Mouse (Mus musculus): ENCODE measurements at regions not wholly inside any gene's neighbourhood (a gene's known extent, or its start where the extent isn't known, plus 50 kb on each side); places are given as distances from the start of the nearest gene placed in this dataset.

- Histone ChIP-seq H3K4me2 (no peak overlapping the region), H3K9me3 (replicated peaks) (no peaks in the 10 kb centered on the region), H3K27me3 (no peaks in the 10 kb centered on the region), H3K27ac (replicated peaks) (no peak overlapping the region), H3K4me3 (replicated peaks) (no peak overlapping the region), H3K9ac (no peak overlapping the region), H3K4me1 (replicated peaks) (no peaks in the 10 kb centered on the region), H3K36me3 (replicated peaks) (no peaks in the 10 kb centered on the region)
- ATAC-seq (ENCODE audit: insufficient read depth): no peak
- WGBS (ENCODE audit: insufficient replicate concordance): 41% methylated on average over 11 of the region's 11 CpGs
Observed at GRCm38 (mm10) chr7:70641217-70641616, 274.7 kb upstream of the Nr2f2 start.

- Histone ChIP-seq H3K4me2 (no peak overlapping the region), H3K27me3 (no peaks in the 10 kb centered on the region), H3K4me3 (replicated peaks) (no peak overlapping the region), H3K9ac (no peak overlapping the region), H3K36me3 (replicated peaks) (no peaks in the 10 kb centered on the region), H3K4me1 (replicated peaks) (no peaks in the 10 kb centered on the region), H3K27ac (replicated peaks) (no peak overlapping the region), H3K9me3 (replicated peaks) (no peaks in the 10 kb centered on the region)
- no peak for ATAC-seq (ENCODE audit: insufficient read depth)
- 73% methylated on average over 11 of the region's 11 CpGs for WGBS (ENCODE audit: insufficient replicate concordance)
Observed at GRCm38 (mm10) chr7:70640574-70640973, 274.0 kb upstream of the Nr2f2 start.

GRCm38 (mm10) chr7:70638161-70638560, 271.6 kb upstream of the Nr2f2 start:
- no peak for ATAC-seq (ENCODE audit: insufficient read depth)
- no peak overlapping the region for H3K4me2 ChIP-seq
- no peaks in the 10 kb centered on the region for H3K9me3 ChIP-seq (replicated peaks)
- no peaks in the 10 kb centered on the region for H3K27me3 ChIP-seq
- H3K9ac ChIP-seq: no peak overlapping the region
- no peak overlapping the region for H3K4me3 ChIP-seq (replicated peaks)
- no peaks in the 10 kb centered on the region for H3K4me1 ChIP-seq (replicated peaks)
- H3K36me3 ChIP-seq (replicated peaks): no peaks in the 10 kb centered on the region
- H3K27ac ChIP-seq (replicated peaks): no peak overlapping the region
- 62% methylated on average over 2 of the region's 2 CpGs for WGBS (ENCODE audit: insufficient replicate concordance)

GRCm38 (mm10) chr7:70634016-70634415, 267.5 kb upstream of the Nr2f2 start:
- Histone ChIP-seq H3K9ac (no peak overlapping the region), H3K27ac (replicated peaks) (no peak overlapping the region), H3K4me3 (replicated peaks) (no peak overlapping the region), H3K4me1 (replicated peaks) (no peaks in the 10 kb centered on the region), H3K9me3 (replicated peaks) (no peaks in the 10 kb centered on the region), H3K4me2 (no peak overlapping the region), H3K36me3 (replicated peaks) (no peaks in the 10 kb centered on the region), H3K27me3 (no peaks in the 10 kb centered on the region)
- no peak for ATAC-seq (ENCODE audit: insufficient read depth)
- WGBS (ENCODE audit: insufficient replicate concordance): 59% methylated on average over 11 of the region's 11 CpGs

DNA sequence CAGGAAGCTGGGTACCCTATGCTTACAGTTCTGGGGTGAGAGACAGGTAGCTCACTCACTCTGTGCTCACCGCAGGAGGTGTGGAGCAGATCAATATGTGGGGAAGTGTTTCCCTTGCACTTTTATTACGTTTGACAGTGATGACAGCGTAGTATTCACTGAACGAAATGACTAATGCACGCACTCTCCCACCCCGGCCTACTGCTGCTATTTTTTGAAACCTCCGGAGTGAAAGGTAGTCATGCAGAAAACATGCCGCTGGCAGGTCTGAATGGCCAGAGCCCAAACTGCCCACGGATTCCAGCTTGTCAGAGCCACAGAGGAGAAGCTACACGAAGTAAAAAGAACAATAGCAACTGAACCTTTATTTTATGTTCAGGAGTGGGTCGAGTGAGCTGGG, 267.0 kb upstream of the Nr2f2 start:
- Histone ChIP-seq H3K27ac (replicated peaks) (no peak overlapping the region), H3K4me3 (replicated peaks) (no peak overlapping the region), H3K27me3 (no peaks in the 10 kb centered on the region), H3K36me3 (replicated peaks) (no peaks in the 10 kb centered on the region), H3K4me2 (no peak overlapping the region), H3K4me1 (replicated peaks) (no peaks in the 10 kb centered on the region), H3K9me3 (replicated peaks) (no peaks in the 10 kb centered on the region), H3K9ac (no peak overlapping the region)
- WGBS (ENCODE audit: insufficient replicate concordance): 59% methylated on average over 11 of the region's 11 CpGs
- no peak for ATAC-seq (ENCODE audit: insufficient read depth)

DNA sequence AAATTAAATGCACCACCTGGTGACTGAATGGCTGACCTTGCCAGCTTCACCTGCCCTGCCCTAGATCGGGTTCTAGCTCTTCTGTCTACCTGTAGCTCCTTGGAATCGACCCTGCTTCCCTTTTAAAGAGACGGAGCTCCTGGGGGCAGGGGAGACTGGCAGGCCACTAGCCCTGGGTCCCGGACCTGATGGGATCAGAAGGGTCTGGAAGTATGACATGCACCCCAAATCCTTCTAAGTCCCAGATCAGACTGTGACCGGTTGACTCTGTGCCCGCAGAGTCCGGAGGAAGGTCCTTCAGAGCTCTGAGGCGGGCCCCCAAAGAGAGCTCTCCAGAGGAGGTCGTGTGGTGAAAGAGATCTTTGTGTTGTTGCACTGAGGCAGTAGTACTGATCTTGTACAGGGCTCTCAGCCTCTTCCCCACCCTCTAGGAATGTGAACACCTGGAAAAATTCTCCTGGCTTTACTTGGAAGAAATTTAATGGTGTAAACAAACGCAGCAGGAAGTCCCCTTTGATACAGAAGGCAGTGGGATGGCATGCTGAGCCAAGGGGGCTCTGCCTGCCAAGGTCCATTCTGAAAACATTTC, 259.2 kb upstream of the Nr2f2 start:
- no peaks in the 10 kb centered on the region for H3K4me1 ChIP-seq (replicated peaks)
- H3K27me3 ChIP-seq: peaks cover 10% of the 10 kb centered on the region
- H3K36me3 ChIP-seq (replicated peaks): no peaks in the 10 kb centered on the region
- no peak overlapping the region for H3K4me3 ChIP-seq (replicated peaks)
- no peak overlapping the region for H3K27ac ChIP-seq (replicated peaks)
- ATAC-seq (ENCODE audit: insufficient read depth): no peak
- no peak overlapping the region for H3K9ac ChIP-seq
- 13% methylated on average over 10 of the region's 10 CpGs for WGBS (ENCODE audit: insufficient replicate concordance)
- peak overlapping the region; percentile 45; the same call in 1 of the 2 replicates for H3K4me2 ChIP-seq
- H3K9me3 ChIP-seq (replicated peaks): no peaks in the 10 kb centered on the region

- Histone ChIP-seq H3K27ac (replicated peaks) (no peak overlapping the region; the same call in 1 of the 2 replicates), H3K9ac (no peak overlapping the region), H3K4me1 (replicated peaks) (no peaks in the 10 kb centered on the region), H3K4me2 (peak overlapping the region; percentile 45), H3K36me3 (replicated peaks) (no peaks in the 10 kb centered on the region), H3K27me3 (peaks cover 10% of the 10 kb centered on the region), H3K9me3 (replicated peaks) (no peaks in the 10 kb centered on the region), H3K4me3 (replicated peaks) (0 out of 2 replicates have a peak overlapping the region, but pooled peaks have one; percentile 10)
- ATAC-seq (ENCODE audit: insufficient read depth): 0 out of 2 replicates have a peak, but pooled peaks have one; percentile 25
- 3% methylated on average over 30 of the region's 30 CpGs for WGBS (ENCODE audit: insufficient replicate concordance)
Observed at GRCm38 (mm10) chr7:70624727-70625642, 258.4 kb upstream of the Nr2f2 start.

- H3K4me1 ChIP-seq (replicated peaks): no peaks in the 10 kb centered on the region
- WGBS (ENCODE audit: insufficient replicate concordance): 4% methylated on average over 16 of the region's 16 CpGs
- H3K27me3 ChIP-seq: peaks cover 10% of the 10 kb centered on the region
- H3K9me3 ChIP-seq (replicated peaks): no peaks in the 10 kb centered on the region
- H3K9ac ChIP-seq: no peak overlapping the region
- peak overlapping the region; percentile 45 for H3K4me2 ChIP-seq
- no peak overlapping the region for H3K27ac ChIP-seq (replicated peaks)
- ATAC-seq (ENCODE audit: insufficient read depth): no peak
- no peaks in the 10 kb centered on the region for H3K36me3 ChIP-seq (replicated peaks)
- no peak overlapping the region for H3K4me3 ChIP-seq (replicated peaks)
Observed at GRCm38 (mm10) chr7:70624031-70624726, 257.6 kb upstream of the Nr2f2 start.

DNA sequence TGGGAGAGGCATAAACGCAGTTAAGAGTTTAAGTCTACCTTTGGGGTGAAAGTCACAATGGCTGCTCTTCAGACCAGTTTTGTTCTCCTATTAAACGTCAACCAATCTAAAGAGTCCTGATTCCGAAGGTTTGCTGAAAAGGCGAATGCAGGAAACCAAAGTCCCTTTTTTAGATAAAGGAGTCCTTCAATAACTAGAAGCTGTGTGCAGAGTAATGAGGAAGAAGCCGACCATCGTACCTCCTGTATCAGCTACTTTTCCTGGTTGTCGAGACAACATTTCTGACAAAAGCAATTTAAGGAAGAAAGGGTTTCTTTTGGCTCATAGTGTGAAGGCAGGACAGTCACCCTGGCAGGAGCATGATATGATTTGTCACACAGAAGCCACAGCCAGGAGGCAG, 252.9 kb upstream of the Nr2f2 start:
- Histone ChIP-seq H3K27me3 (no peaks in the 10 kb centered on the region), H3K27ac (replicated peaks) (no peak overlapping the region), H3K4me3 (replicated peaks) (no peak overlapping the region), H3K9me3 (replicated peaks) (no peaks in the 10 kb centered on the region), H3K36me3 (replicated peaks) (no peaks in the 10 kb centered on the region), H3K4me2 (no peak overlapping the region), H3K4me1 (replicated peaks) (no peaks in the 10 kb centered on the region), H3K9ac (no peak overlapping the region)
- no peak for ATAC-seq (ENCODE audit: insufficient read depth)
- whole genome bisulfite sequencing (ENCODE audit: insufficient replicate concordance): 53% methylated on average over 7 of the region's 7 CpGs

DNA sequence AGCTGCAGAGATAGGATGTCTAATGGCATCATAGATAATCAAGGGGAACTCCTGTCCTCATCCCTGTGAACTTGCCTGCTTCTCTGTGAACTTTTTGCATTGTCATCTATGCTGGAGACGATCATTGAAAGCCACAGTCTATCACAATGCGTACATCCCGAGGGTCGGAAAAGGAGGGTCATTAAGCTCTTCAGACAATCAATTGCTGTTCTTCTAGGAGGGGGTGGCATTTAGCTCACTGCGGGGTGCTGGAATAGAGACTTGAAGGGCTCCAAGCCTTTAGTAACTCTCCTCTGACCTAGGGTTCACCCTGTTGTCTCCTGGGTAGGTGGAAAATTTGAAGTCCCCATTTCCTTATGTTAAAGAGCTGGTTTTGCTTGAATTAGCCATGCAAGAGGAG, 251.7 kb upstream of the Nr2f2 start:
- Histone ChIP-seq H3K36me3 (replicated peaks) (no peaks in the 10 kb centered on the region), H3K4me2 (no peak overlapping the region), H3K9ac (no peak overlapping the region), H3K4me1 (replicated peaks) (no peaks in the 10 kb centered on the region), H3K4me3 (replicated peaks) (no peak overlapping the region), H3K9me3 (replicated peaks) (no peaks in the 10 kb centered on the region), H3K27ac (replicated peaks) (no peak overlapping the region), H3K27me3 (no peaks in the 10 kb centered on the region)
- no peak for ATAC-seq (ENCODE audit: insufficient read depth)
- WGBS (ENCODE audit: insufficient replicate concordance): 71% methylated on average over 5 of the region's 5 CpGs

DNA sequence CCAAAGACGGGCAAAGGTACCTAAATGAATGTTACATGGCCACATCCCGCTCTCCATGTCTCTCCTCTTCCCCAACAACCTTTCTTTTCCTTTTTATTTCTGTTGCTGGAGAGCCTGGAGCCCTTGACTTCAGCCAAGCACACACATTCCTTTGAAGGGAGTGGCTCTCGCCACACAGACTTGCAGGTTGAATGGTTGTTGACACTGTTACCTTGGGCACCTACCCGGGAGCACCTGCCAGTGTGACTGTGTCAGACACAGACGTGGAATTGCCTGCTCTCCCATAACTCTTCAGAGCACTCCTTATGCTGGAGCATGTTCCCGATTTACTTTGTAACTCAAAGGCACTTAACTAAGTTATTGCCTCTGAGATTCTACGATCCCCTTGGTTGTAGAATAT, 240.0 kb upstream of the Nr2f2 start:
- 60% methylated on average over 7 of the region's 7 CpGs for WGBS (ENCODE audit: insufficient replicate concordance)
- Histone ChIP-seq H3K9ac (no peak overlapping the region), H3K27ac (replicated peaks) (no peak overlapping the region), H3K4me3 (replicated peaks) (no peak overlapping the region), H3K9me3 (replicated peaks) (no peaks in the 10 kb centered on the region), H3K36me3 (replicated peaks) (no peaks in the 10 kb centered on the region), H3K4me1 (replicated peaks) (no peaks in the 10 kb centered on the region), H3K4me2 (no peak overlapping the region), H3K27me3 (no peaks in the 10 kb centered on the region)
- no peak for ATAC-seq (ENCODE audit: insufficient read depth)
